Mouse (Mus musculus) liver, postnatal 0 days (tissue): ENCODE data around the gene Cxcr4.

Experiments used
- CTCF ChIP-seq: sonication (generic); IDR thresholded peaks from 2 replicates; pipeline ENCODE4 v1.5.1; 2016; ENCODE audit warnings: antibody characterized with exemption, low read depth
- EP300 ChIP-seq: IDR thresholded peaks from 2 replicates; pipeline ENCODE4 v1.6.1; 2016; ENCODE audit warnings: antibody characterized with exemption, low read depth, mild to moderate bottlenecking

GRCm38 (mm10) chr1:128545672-128546071 is 46.4 kb downstream of the Cxcr4 start:
- TF ChIP-seq CTCF (no peak), EP300 (no peak)
